Mouse (Mus musculus): ENCODE measurements around the gene Gpr179. TPM values are rescaled to one million over a fixed set of nuclear protein-coding genes. Genes with fewer than 3 reads are reported as not detected.

Gpr179 gene
- polyA plus RNA-seq, 1 experiment: 0.08 TPM

GRCm38 (mm10) chr11:97370329-97371091 is 18.6 kb upstream of the Gpr179 start:
- H3K36me3 ChIP-seq (ENCODE audit: control insufficient read depth, insufficient read depth): peaks cover 8% of the 10 kb centered on the region

GRCm38 (mm10) chr11:97368501-97368900 is 16.6 kb upstream of the Gpr179 start:
- TF ChIP-seq SRF (IDR thresholded peaks at IDR 0.05; ENCODE audit: control insufficient read depth, insufficient read length, low read depth) (no peak), MYOG (IDR thresholded peaks at IDR 0.05; ENCODE audit: control insufficient read depth in 1 of 3, insufficient read depth in 1 of 3, insufficient read length in 2 of 3, low read depth in 2 of 3) (no peak), E2F4 (IDR thresholded peaks at IDR 0.05; ENCODE audit: insufficient read depth) (no peak), USF1 (IDR thresholded peaks at IDR 0.05; ENCODE audit: low read depth) (no peak), CEBPB (IDR thresholded peaks at IDR 0.05; ENCODE audit: insufficient read depth, poor library complexity, severe bottlenecking) (no peak), TCF3 (IDR thresholded peaks at IDR 0.05; ENCODE audit: insufficient read length, low read depth) (no peak), TCF12 (IDR thresholded peaks at IDR 0.05; ENCODE audit: insufficient read depth, poor library complexity, severe bottlenecking) (no peak), REST (IDR thresholded peaks at IDR 0.05; ENCODE audit: insufficient read depth, insufficient read length) (no peak), MAX (IDR thresholded peaks at IDR 0.05; ENCODE audit: low read depth) (no peak), POLR2AphosphoS2 (IDR thresholded peaks at IDR 0.05; ENCODE audit: insufficient read length, low read depth) (no peak), POLR2A (IDR thresholded peaks at IDR 0.05; ENCODE audit: insufficient read length, low read depth) (no peak)
- H3K79me2 ChIP-seq (ENCODE audit: control insufficient read depth, insufficient read depth): peaks cover 88% of the 10 kb centered on the region
- no peak overlapping the region for H3K4me3 ChIP-seq
- no peaks in the 10 kb centered on the region for H3K36me3 ChIP-seq (ENCODE audit: control insufficient read depth, insufficient read depth)
- H3K27me3 ChIP-seq (ENCODE audit: control insufficient read depth, insufficient read depth, insufficient read length): no peaks in the 10 kb centered on the region
- no peak overlapping the region for H3ac ChIP-seq (ENCODE audit: control insufficient read depth, insufficient read length)
- no peak overlapping the region for H3K4me2 ChIP-seq (ENCODE audit: low read depth)

More at GRCm38 (mm10) chr11:97370329-97371091, 18.6 kb upstream of the Gpr179 start:
- H3K79me2 ChIP-seq (ENCODE audit: control insufficient read depth, insufficient read depth): peaks cover 68% of the 10 kb centered on the region
- no peaks in the 10 kb centered on the region for H3K27me3 ChIP-seq (ENCODE audit: control insufficient read depth, insufficient read depth, insufficient read length)
- no peak overlapping the region for H3K4me2 ChIP-seq (ENCODE audit: low read depth)
- no peak overlapping the region for H3ac ChIP-seq (ENCODE audit: control insufficient read depth, insufficient read length)
- TF ChIP-seq TCF12 (IDR thresholded peaks at IDR 0.05; ENCODE audit: insufficient read depth, poor library complexity, severe bottlenecking): no peak
- no peak for TF ChIP-seq MYOG (IDR thresholded peaks at IDR 0.05; ENCODE audit: control insufficient read depth in 1 of 3, insufficient read depth in 1 of 3, insufficient read length in 2 of 3, low read depth in 2 of 3)
- no peak for TF ChIP-seq REST (IDR thresholded peaks at IDR 0.05; ENCODE audit: insufficient read depth, insufficient read length)
- no peak for TF ChIP-seq POLR2AphosphoS2 (IDR thresholded peaks at IDR 0.05; ENCODE audit: insufficient read length, low read depth)
- TF ChIP-seq CEBPB (IDR thresholded peaks at IDR 0.05; ENCODE audit: insufficient read depth, poor library complexity, severe bottlenecking): no peak
- no peak for TF ChIP-seq MAX (IDR thresholded peaks at IDR 0.05; ENCODE audit: low read depth)
- no peak for TF ChIP-seq SRF (IDR thresholded peaks at IDR 0.05; ENCODE audit: control insufficient read depth, insufficient read length, low read depth)
- no peak for TF ChIP-seq TCF3 (IDR thresholded peaks at IDR 0.05; ENCODE audit: insufficient read length, low read depth)
- TF ChIP-seq POLR2A (IDR thresholded peaks at IDR 0.05; ENCODE audit: insufficient read length, low read depth): no peak
- TF ChIP-seq E2F4 (IDR thresholded peaks at IDR 0.05; ENCODE audit: insufficient read depth): no peak
- no peak for TF ChIP-seq MYOD1 (IDR thresholded peaks at IDR 0.05; ENCODE audit: control insufficient read depth in 1 of 3, insufficient read length in 2 of 3, low read depth in 2 of 3)
- TF ChIP-seq USF1 (IDR thresholded peaks at IDR 0.05; ENCODE audit: low read depth): no peak
- no peak overlapping the region for H3K4me3 ChIP-seq

- Histone ChIP-seq H3K27me3 (ENCODE audit: control insufficient read depth, insufficient read depth, insufficient read length) (no peaks in the 10 kb centered on the region), H3K79me2 (ENCODE audit: control insufficient read depth, insufficient read depth) (peaks cover 75% of the 10 kb centered on the region), H3K4me3 (no peak overlapping the region), H3K36me3 (ENCODE audit: control insufficient read depth, insufficient read depth) (no peaks in the 10 kb centered on the region), H3ac (ENCODE audit: control insufficient read depth, insufficient read length) (no peak overlapping the region), H3K4me2 (ENCODE audit: low read depth) (peak overlapping the region; percentile 99)
- TF ChIP-seq MYOG (IDR thresholded peaks at IDR 0.05; ENCODE audit: control insufficient read depth in 1 of 3, insufficient read depth in 1 of 3, insufficient read length in 2 of 3, low read depth in 2 of 3): no peak
- no peak for TF ChIP-seq USF1 (IDR thresholded peaks at IDR 0.05; ENCODE audit: low read depth)
- TF ChIP-seq POLR2AphosphoS2 (IDR thresholded peaks at IDR 0.05; ENCODE audit: insufficient read length, low read depth): no peak
- TF ChIP-seq E2F4 (IDR thresholded peaks at IDR 0.05; ENCODE audit: insufficient read depth): no peak
- no peak for TF ChIP-seq MAX (IDR thresholded peaks at IDR 0.05; ENCODE audit: low read depth)
- TF ChIP-seq SRF (IDR thresholded peaks at IDR 0.05; ENCODE audit: control insufficient read depth, insufficient read length, low read depth): no peak
- no peak for TF ChIP-seq TCF3 (IDR thresholded peaks at IDR 0.05; ENCODE audit: insufficient read length, low read depth)
- no peak for TF ChIP-seq POLR2A (IDR thresholded peaks at IDR 0.05; ENCODE audit: insufficient read length, low read depth)
- TF ChIP-seq REST (IDR thresholded peaks at IDR 0.05; ENCODE audit: insufficient read depth, insufficient read length): no peak
- TF ChIP-seq MYOD1 (IDR thresholded peaks at IDR 0.05; ENCODE audit: control insufficient read depth in 1 of 3, insufficient read length in 2 of 3, low read depth in 2 of 3): no peak
- no peak for TF ChIP-seq CEBPB (IDR thresholded peaks at IDR 0.05; ENCODE audit: insufficient read depth, poor library complexity, severe bottlenecking)
- TF ChIP-seq TCF12 (IDR thresholded peaks at IDR 0.05; ENCODE audit: insufficient read depth, poor library complexity, severe bottlenecking): no peak
These were observed 13.7 kb upstream of the Gpr179 start for GRCm38 (mm10) chr11:97365556-97365955.

- H3ac ChIP-seq (ENCODE audit: control insufficient read depth, insufficient read length): peak overlapping the region; percentile 85
- TF ChIP-seq MYOG (IDR thresholded peaks at IDR 0.05; ENCODE audit: control insufficient read depth in 1 of 3, insufficient read depth in 1 of 3, insufficient read length in 2 of 3, low read depth in 2 of 3): no peak
- H3K4me3 ChIP-seq: peak overlapping the region; percentile 77
- H3K27me3 ChIP-seq (ENCODE audit: control insufficient read depth, insufficient read depth, insufficient read length): no peaks in the 10 kb centered on the region
- peaks cover 56% of the 10 kb centered on the region for H3K79me2 ChIP-seq (ENCODE audit: control insufficient read depth, insufficient read depth)
- peak overlapping the region; percentile 99 for H3K4me2 ChIP-seq (ENCODE audit: low read depth)
- no peaks in the 10 kb centered on the region for H3K36me3 ChIP-seq (ENCODE audit: control insufficient read depth, insufficient read depth)
These were observed 11.7 kb upstream of the Gpr179 start for GRCm38 (mm10) chr11:97363644-97363995.

Data from myocyte (in vitro differentiated cells).